Mouse (Mus musculus): Measurements from ENCODE around the gene Ciao2a.

DNA sequence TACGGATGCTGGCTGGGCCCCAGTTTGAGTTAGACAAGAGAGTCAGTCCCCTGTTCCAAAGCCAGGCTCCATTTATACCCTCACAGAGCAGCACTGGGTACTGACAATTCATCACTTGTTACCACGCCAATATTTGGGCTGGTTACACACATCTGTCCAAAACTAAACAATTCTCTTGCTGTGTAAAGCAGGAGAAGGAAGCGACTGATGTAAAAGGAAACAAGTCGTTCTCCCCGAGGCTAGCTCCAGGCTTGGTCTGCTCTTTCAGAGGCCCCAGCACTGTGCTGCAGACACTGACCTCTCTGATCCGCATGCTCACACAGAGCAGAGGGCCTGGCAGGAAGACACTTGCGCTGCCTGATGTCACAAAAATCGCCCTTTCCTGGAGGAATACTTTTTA, 24.8 kb upstream of the Ciao2a start:
- TF ChIP-seq ZC3H11A (IDR thresholded peaks at IDR 0.05; ENCODE audit: borderline replicate concordance, low read depth, low read length) = no peak
- TF ChIP-seq ZNF384 (IDR thresholded peaks at IDR 0.05; ENCODE audit: low read depth, low read length) = no peak
- TF ChIP-seq HCFC1 (IDR thresholded peaks at IDR 0.05; ENCODE audit: borderline replicate concordance, insufficient read depth, low read length) = no peak

Data from ES-E14 (cell line).